Mouse (Mus musculus) WW6 (cell line): ENCODE measurements around the gene A630001G21Rik.
"Not testable (repeated sequence)": the region's sequence is repeated elsewhere in the genome, so short reads cannot be mapped to it uniquely, and the experiment has no call there.

Experiments
- DNase-seq: peaks from one replicate; pipeline ENCODE4 v3.0.0-alpha.2; 2013; ENCODE audit warnings: low read depth, low spot score

The A630001G21Rik gene

DNA sequence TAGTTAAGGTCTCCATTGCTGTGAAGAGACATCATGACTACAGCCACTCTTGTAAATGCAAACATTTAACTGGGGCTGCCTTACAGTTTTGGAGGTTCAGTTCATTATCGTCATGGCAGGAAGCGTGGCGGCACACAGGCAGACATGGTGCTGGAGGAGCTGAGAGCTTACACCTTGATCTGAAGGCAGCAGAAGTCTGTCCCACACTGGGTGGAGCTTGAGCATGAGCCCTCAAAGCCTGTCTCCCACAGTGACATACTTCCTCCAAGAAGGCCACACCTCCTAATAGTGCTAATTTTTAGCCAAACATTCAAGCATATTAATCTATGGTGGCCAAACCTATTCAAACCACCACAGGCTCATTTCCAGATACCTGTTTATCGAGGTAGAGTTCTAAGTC is at the start of gene A630001G21Rik:
TSS of gene A630001G21Rik (minus strand) at position 208 of the 400 bp plus-strand sequence.
- no peak for DNase-seq

DNA sequence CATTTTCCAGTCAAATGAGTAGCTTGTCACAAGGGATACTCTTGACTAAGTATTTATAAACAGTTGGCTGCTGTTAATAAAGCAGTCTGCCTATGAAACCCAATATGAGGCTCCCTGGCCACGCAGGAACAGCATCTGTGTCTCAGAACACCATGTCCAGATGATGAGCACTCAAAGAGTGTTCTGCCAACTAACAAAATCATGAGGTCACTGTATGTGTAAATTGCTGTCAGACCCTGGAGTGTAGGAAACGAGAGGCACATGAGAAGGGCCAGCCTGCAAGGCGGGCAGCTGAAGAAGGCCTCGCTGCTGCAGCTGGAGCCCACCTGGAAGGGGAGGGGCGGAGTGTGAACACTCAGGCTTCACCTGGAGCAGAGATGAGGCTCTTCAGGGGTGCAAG is 48.7 kb upstream of the A630001G21Rik start:
- no peak for DNase-seq

DNA sequence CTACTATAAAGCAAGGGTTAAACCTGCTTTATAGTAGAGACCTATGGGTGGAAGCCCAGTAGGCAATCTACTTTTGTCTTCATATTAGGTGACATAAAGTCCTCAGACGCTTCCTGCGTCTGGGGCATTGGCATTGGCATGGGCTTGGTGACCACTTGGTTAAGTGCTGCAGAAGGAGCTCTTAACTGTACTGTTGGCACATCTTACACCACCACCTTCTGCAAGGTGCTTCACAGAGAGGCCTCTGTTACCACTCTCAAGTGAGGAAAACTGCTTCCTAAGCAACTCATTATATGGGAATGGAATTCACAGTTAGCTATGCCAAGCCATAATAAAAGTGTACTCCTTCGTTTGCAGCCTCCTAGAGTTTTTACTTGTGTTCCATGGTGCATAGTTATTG is 46.5 kb upstream of the A630001G21Rik start:
- DNase-seq, result no peak

DNA sequence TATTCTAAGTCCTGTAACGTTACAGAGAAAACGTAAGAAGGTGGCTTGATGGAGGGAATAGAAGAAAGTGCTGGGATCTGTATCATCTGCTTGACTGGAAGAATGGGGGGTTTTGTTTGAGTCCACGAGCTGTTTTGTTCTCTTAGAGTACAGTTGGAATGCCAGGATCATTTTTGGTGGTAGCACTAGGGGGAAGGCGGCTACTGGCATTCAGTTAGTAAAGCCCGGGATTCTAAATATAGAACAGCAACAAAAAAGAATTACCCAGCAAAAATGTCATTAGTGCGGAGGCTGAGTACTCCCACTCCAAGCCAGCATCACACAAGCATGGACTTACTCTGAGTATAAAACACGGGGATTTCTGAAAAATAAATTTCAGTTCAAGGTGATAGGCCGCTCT is 43.8 kb upstream of the A630001G21Rik start:
- no peak for DNase-seq

DNA sequence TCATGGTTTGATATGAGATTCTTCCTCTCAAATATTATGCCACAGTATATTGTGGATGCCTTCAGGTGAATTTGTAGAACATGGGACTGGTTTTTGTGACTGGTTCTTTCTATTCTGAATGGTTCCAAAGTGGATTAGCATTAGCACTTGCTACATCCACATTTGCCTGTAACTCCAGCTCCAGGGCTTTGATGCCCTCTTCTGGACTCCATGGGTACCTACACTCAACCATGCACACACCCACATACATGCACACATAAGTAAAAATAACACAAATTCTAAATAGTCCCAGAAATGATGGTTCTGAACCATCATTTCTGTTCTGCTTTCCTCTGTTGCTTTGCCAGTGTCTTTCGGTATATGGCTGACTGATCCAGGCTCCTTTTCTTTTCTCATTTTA is 41.3 kb upstream of the A630001G21Rik start:
- no peak for DNase-seq

DNA sequence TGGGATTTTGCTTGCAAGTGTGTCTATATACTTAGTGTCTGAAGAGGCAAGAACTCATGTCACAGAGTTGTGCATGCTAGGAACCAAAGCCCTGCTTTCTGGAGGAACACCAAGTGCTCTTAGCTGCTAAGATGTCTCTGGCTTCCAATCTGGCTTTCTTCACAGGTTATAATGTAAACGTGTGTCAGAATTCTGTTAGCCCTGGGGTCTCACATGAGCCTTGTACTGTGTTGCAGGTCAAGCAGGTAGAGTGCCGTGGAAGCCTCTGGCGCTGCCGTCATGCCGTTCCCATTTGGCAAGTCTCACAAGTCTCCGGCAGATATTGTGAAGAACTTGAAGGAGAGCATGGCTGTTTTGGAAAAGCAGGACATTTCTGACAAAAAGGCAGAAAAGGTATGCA is 39.7 kb upstream of the A630001G21Rik start:
- DNase-seq, result no peak

DNA sequence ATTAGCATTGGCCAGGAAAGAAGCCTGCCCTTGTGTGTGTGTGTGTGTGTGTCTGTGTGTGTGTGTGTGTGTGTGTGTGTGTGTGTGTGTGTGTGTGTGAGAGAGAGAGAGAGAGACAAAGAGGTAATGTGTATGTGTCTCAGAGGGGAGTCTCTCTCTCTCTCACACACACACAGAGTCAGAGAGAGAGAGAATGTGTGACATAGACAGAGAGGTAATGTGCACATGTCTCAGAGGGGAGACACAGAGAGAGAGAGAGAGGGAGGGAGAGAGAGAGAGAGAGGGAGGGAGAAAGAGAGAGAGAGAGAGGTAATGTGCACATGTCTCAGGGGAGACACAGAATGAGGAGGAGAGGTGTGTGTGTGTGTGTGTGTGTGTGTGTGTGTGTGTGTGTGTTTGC is 35.8 kb upstream of the A630001G21Rik start:
- not testable (repeated sequence) for DNase-seq

DNA sequence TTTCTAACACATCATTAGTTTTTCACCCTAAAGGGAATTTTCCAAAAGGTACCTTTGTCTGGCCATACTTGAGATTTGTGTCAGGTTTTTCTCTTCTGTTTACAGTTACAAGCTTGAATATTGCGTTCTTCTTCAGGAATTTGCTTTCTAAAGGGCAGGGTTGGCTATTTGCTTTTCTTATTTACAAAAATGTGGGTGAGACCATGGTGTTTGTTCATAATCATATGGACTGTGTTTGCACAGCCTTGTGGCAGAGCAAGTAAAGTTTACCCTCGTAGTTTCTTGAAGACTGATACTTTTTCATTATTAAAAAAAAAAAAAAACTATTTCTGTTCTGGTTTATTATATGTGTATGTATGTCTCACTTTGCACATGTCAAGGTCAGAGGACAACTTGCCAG is 32.3 kb upstream of the A630001G21Rik start:
- no peak for DNase-seq

DNA sequence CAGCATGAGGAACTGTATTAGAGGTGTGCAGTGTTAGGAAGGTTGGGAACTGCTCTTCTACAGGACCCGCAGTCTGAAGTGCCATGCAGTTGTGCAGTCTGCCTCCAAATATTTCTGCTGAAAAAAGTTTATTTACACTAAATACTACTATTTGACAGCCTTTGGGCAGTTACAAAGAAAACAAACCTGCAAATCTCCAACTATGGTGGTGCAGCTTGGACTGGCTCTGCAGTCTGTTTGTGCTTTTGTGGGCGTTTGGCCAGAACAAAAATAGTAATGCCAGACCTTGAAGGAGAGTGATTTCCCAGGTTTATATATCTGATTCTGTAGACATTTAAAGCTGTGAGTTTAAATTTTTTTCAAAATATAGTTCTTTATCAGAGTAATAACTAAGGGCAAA is 31.9 kb upstream of the A630001G21Rik start:
- no peak for DNase-seq

DNA sequence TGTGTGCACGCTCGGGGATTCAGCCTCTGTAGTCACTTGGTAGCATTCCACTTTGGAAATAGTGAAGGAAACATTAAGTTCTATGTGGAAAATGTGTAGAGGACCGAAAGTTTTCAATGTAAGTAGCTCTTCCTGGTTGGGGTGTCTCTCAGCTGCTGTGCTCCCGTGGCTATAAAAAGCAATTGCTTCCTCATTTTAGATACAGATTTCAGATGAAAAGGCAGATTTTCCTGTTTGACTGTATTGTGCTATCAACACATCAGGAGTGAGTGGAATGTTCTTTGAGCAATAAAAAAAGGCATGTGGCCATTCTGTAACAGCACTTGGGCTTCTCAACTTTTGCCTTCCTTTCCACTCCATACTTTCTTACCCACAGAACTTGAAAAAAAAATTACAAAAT is 30.8 kb upstream of the A630001G21Rik start:
- DNase-seq, result no peak

DNA sequence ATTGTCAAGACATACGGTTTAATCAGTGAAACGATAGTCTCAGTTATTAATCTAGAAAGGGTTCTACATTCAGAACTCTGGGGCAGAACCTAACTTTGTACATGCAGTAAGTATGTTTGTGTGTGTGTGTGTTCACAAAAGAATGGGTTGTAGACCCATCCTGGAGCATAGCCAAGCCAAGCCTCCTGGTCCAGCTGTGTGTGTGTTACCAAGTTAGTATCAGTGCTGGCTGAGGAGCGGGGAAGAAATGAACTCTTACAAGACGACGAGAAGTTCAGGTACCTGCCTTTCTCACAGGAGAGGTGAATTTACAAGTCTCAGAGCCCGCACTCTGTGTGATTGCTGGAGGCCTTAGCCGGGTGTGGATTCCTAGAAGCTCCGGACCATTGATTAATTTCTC is 26.1 kb upstream of the A630001G21Rik start:
- DNase-seq, result no peak

DNA sequence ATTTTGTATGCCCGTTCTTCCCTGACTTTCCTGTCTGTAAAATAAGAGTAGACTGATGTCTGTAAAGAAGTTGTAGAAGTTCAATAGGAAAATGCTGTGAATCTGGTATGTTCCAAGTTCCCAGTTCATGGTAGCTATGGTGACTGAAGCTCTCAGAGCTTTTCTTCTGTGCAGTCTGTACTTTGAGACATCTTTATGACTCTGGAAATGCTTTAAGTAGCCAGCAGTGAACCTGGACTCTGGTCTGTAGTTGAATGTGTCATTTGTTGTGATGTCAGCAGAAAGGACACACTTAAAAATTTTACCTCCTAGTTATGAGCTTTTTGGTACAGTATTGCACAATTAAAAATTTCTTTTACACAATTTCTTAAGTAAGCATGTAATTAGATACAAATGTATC is 24.1 kb upstream of the A630001G21Rik start:
- DNase-seq, result no peak

DNA sequence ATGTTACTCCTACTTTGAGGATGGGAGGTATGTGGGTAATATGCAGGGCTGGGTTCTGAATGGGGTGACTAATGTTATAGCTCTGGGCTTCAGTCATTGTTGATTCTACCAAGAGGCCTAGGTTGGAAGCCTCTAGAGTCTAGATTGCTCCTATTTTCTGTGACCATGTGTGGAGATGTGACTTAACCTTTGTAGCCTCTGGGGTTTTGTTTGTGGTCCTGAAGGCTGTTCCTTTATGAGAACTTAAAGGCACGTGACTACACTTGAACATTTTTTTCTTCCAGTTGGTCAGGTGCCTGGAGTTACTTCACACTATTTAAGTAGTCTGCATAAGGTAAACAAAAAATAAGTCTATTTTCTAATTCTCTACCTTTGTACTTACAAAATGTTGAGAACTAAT is 21.3 kb upstream of the A630001G21Rik start:
- no peak for DNase-seq

DNA sequence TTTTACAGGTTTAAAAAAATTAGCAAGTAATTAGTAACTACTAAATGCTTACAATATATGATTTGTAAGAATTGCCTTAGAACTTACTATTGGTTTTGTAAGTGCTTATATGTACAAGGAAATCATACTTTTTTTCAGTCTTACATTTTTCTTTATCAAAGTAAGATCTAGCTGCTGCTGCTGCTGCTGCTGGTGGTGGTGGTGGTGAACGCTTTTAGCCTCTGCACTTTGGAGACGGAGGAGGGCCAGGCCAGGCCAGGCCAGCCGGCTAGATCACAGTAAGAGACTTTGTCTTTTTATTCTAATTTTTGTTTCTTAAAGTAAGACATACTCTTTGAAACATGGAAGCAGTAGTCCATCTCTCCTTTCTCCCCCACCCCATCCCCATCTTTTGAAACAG is 16.8 kb upstream of the A630001G21Rik start:
- no peak for DNase-seq

DNA sequence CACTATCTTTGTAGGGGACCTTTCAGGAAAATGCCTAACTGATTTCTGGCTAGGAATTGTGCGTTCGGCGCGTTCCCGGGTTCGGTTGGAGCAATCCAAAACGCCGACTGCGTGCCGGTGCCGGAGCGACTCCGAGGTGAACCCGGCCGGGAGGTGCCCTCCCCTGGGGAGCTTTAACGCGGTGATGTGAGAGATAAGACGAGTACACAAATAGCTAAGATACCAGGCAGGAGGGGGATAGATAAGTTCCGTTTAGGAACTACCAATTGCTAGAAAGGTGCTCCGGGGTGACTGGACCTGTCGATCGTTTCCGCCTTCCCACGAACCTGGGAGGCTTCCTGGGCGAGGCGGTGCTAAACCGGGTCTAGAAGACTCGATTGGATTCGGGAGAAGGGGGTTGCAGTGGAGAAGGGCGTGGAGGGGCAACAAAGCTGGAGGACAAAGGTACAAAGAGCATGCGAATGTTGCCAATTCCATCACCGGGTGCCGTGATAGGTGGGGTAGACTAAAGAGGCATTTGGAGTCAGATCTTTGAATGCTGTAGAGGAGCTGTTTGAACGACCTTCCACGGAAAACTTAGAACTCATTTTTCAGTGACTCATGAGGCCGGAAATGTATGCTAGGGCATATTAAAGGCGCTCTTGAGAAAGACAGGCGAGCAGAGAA is 15.8 kb upstream of the A630001G21Rik start:
- DNase-seq, result peak; percentile 36

DNA sequence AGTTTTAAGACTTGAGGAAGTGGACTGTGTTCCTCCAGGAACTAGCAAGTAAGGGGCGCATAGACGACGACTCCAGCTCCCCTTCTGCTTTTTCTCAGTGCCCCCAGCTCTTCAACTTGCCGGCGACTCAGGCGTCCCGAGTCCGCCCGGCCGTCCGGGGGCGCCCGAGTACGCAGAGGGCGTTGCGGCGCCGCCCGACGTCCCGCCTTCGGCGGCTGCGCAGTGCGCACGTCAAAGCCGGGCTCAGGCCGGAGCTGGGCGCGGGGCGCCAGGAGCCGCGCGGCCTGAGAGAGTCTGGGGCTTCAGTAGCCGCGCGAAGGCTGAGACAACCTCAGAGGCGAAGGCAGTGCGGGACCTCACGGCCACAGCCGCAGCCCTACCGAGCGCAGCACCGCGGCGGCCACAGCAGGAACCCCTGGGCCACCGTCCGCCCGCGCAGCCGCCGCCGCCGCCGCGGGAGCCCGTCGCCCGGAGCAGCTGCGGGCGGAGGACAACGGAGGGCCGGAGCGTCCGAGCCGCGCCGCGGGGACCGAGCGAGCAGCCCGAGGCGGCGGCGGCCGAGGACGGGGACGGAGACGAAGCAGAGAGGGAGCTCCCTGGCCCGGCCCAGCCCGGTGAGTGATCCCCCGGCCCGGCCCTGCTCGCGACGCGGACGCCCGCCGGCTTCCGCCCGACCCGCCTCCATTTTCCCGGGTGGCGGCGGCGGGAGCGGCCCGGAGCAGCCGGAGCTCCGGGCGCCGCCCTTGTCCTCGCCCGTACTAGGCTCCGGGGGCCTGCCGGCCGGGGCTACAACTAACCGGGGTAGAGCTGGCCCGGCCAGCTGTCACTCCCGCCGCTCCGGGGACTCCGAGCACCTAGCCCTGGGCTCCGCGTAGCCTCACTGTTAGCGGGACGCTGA is 15.0 kb upstream of the A630001G21Rik start, which contains the start of gene Cab39:
TSS of gene Cab39 (plus strand) at position 234 of the 898 bp plus-strand sequence.
- DNase-seq, result peak; percentile 64

DNA sequence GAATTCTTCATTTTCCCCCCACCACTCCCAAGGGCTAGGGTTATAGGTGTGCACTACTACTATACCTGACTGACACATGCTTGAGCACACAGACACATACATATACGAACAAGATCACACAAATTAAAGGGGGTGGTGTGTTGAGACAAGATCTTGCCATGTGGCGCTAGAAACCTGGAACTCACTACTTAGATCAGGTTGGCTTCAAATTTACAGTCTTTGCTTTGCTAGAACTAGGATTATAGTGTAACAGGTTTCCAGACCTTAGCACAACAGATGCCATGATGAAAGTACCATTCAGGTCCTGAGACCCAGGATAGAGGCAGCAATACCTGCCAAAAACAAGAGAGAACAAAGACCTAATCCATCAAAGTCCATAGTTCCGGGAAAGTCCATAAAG is 13.0 kb upstream of the A630001G21Rik start:
- no peak for DNase-seq

DNA sequence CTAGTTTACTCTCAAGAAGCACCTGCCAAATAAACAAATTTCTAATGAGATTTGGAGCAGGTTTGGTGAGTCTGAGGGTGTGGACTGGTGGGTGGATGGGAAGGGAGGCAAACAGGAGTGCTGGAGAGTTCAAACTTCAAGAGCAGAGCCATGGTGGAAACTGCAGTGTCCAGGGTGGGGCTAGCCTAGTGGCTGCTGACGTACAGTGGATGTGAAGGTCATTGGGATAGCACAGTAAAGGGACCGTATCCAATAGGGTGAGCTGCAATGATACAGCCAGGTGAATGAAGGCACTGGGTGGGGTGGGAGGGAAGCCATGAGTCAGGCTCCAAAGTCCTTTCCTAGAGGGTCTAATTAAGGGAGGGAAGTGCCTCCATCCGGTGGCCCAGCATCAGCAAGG is 12.1 kb upstream of the A630001G21Rik start:
- no peak for DNase-seq

DNA sequence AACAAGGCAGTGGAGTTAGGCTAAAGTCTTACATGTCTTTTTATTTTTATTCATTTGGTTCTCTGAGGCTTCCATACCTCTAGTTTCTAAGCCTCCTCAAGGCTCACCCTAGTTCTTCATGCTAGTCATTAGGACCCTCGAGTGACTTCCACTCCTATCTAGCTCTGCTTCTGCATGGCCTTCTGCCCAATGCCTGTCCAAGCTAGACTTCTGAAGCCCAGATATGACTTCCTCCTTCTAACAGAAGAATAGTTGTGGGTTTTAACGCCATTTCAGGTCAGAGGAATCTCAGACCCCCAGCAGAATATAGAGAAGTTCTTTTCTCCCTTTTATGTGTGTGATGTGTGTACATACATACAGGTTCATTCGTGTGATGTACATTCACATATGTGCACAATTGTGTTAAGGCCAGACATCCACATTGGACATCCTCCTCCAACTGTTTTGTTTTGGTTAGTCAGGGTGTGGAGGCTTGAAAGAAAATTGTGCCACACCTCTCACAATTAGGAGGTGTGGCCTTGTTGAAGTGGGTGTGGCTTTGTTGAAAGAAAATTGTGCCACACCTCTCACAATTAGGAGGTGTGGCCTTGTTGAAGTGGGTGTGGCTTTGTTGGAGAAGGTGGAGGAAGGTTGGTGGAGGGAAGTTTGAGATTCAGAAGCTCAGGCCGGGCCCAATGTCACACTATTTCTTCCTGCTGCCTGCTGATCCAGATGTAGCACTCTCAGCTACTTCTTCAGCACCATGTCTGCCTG is 1.2 kb upstream of the A630001G21Rik start:
- no peak for DNase-seq

DNA sequence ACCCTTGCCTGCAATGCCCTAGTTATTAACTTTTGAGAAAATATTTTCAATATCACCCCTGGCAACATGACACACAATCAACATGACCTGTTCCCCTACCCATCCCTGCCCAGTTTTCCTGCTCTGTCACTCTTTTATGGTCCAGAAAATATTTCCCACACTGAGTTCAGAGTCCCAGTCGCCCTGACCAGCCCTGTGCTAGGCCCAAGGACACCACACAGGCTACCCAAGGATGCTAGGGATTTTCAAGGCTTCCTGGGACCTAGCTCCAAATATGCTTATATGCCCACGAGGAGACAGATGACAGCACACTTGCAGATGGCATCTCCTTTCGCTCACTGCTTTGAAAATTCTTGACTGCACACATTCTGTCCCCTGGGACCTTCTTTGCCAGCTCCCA is 569 bp upstream of the A630001G21Rik start:
- DNase-seq, result no peak

DNA sequence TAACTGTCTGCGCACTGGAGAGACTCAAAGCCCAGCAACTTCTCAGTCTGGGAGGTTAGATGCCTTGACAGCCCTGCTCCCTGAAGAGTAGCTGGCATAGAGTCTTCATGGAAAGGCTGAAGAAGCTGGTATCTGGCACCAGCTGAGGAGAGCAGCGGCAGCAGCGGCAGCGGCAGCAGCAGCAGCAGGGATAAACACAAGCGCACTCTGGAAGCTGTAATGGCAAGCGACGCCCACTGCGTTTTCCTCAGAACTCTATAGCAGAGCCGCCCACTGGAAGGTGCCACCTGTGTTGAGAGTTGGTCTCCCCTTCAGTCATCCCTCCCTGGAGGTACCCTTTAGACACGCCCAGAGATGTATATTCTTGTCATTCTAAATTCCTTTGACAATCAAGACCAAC is 2.3 kb downstream of the A630001G21Rik start:
- DNase-seq, result no peak

DNA sequence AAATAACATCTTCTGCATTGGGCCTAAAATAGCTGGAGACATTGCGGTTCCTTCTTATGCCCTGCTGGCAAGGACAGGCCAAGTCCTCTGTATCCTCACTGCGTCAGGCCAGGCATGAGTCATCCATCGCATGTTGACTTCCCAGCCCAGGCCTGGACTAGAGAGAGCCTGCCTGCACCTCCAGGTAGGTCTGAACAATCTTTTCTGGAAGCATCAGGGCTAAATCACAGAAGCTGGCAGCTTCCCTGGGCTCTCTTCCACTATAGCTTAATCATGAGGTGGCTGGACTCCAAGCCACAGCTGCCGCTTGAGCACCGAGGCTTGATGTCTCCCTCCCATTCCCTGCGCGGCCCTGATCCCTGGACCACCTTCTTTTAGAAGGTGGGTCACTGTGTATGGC is 3.3 kb downstream of the A630001G21Rik start:
- DNase-seq, result no peak
